Mouse (Mus musculus): Measurements from ENCODE around the gene Usp31. TPM values are rescaled to one million over a fixed set of nuclear protein-coding genes. Genes with fewer than 3 reads are reported as not detected.

Usp31 gene
- 2.4 TPM for polyA plus RNA-seq (2014; fragmentation: Illumina TruSeq; extraction: RNeasy Lipid Tissue Mini Kit (QIAGEN cat#74804); ENCODE audit: low read depth, low replicate concordance)

GRCm38 (mm10) chr7:121707073-121707667, at the start of gene Usp31:
Usp31 (minus strand) TSS chr7:121707253.

GRCm38 (mm10) chr7:121734171-121734831, 27.2 kb upstream of the Usp31 start, which contains the start of gene Scnn1g:
Scnn1g (plus strand) TSS chr7:121734479.

Other genes with a start within 250 kb of the Usp31 start
- gene Scnn1g, start 27.2 kb upstream of the Usp31 start, polyA plus RNA-seq (2014; fragmentation: Illumina TruSeq; extraction: RNeasy Lipid Tissue Mini Kit (QIAGEN cat#74804); ENCODE audit: low read depth, low replicate concordance) = not detected
- not detected for gene Scnn1b, start 157.8 kb upstream of the Usp31 start, polyA plus RNA-seq (2014; fragmentation: Illumina TruSeq; extraction: RNeasy Lipid Tissue Mini Kit (QIAGEN cat#74804); ENCODE audit: low read depth, low replicate concordance)

All from liver, adult 10 weeks (tissue).